Mouse (Mus musculus): ENCODE measurements around the gene Synj2.

Synj2 gene

GRCm38 (mm10) chr17:6066021-6066420 is 124.9 kb downstream of the Synj2 start:
- DNase-seq, result no peak

DNA sequence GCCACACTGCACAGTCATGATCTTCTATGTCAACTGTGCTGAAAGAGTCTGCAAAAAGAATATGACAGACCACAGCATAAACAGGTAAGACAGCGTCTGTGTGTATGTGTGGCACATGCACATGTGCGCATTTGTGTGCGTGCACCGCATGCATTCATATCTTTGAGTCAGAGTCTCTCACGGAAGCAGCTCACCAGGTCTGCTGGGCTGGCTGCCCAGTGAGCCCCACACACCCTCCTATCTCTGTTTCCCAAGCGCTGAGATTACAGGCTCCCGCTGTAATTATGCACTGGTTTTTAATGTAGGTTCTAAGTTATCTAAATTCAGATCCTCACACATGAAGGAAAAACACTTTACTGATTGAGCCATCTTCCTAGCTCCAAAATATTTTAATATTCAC is 126.5 kb downstream of the Synj2 start:
- DNase-seq, result no peak

DNA sequence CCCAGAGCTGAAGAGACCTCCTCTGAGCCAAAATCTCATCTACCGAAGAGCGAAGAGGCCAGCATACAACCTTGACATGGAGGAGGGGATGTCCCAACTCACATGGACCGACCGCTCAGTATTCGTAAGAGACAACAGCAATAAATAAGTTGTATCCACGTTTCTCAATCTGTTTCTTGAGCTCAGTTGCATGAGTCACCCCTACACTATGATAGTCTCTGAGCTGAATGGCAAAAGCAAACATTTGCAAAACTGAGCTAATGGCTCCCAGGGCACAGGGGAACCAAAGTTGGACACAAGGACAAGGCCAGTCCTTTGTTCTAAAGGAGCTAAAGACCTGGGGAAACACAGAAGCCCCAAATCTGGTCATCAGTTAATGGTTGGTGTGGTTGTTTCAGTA is 128.8 kb downstream of the Synj2 start:
- DNase-seq, result no peak

DNA sequence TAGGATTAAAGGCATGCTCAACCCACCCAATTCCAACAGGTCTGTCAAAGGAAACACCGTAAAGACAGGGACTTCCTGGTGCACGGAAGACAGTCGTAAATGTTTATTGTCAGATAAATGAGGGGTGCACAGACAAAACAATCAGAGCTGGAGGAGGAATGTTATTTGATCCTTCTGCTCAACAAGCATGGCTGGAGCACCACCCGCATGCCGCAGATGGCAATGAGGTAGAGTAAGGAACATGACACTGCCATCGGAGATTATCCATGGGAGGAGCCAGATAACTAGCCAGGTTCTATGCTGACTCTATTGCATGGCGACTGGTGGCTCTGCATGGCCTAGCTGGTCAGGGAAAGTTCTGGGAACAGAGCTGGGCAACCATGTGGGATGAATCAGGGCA is 132.3 kb downstream of the Synj2 start:
- DNase-seq, result no peak

DNA sequence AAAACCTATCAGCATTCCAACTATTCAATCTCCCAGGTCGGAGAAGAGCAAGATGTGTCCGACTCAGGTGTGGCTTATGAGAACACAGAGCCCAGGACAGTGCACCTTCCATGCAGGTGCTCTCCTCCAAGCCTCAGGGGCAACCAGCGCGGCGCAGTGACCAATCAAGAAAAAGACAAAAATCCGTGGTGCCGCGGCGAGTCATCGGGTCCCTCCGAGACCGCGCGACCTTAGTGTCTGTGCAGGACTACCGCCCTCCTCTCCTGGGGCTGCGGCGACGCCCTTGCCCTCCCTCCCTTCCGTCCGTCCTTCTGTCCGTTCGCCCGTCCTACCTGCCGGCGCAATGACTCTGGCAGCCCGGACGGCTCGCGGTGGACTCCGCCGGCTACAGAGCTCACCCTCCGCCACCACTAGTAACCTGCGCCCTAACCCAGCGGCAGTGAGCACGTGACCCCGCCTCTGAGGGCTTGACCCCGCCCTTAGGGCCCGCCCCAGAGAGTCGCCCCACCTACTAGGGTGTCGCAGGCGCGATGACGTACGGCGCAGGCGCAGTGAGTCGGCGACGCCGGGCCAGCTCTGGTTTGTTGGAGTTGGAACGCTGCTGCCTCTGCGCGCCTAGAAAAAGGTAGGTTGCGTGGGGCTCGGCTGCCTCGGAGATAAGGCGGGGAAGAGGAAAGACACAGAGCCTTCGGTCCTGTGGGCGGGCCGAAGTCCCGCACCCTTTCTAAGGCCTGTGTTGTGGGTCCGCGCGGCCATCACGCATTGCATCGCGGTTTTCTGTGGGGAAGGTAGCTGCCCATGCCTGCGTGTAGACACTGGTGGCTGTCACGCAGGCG is 138.4 kb downstream of the Synj2 start, which contains the start of the genes Serac1 and Gtf2h5:
TSS of gene Serac1 (minus strand) at position 455 of the 836 bp plus-strand sequence.
TSS of gene Gtf2h5 (plus strand) at position 500 of the 836 bp plus-strand sequence.
- DNase-seq, result peak; percentile 97

DNA sequence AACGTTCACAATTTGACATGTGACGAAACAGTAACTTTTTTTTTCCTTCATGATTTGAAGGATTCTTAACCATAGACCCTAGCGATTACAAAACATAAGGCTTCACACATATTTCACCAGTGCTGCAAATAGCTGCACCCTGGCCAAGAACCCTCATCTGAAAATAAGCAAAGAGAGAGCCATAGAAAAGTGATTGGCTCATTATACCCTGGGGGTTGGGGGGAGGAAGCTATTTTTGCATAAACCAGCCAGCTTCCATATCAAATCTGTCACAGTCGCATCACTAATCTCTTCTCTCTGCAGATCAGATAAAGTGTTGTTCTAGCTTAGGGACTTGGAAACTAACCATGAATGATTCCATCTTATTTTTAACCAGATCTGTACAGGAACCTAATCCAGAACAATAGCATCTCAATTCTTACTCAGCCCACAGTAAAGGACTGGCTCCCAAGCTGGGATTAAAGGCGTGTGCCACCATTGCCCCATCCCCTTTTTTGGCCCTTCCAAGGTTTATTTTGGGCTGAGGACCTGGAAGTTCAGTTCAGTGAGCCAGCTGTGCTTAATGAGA is 142.3 kb downstream of the Synj2 start:
- peak; percentile 69 for DNase-seq

GRCm38 (mm10) chr17:6091604-6092003 is 150.5 kb downstream of the Synj2 start:
- DNase-seq, result no peak
